Mouse (Mus musculus): ENCODE results near the gene Dut. TPM values are rescaled to one million over a fixed set of nuclear protein-coding genes. Genes with fewer than 3 reads are reported as not detected.

Dut gene
- polyA plus RNA-seq, 1 experiment from 2014 or later = 110 TPM

- no peak for ATAC-seq
- peaks cover 10% of the 10 kb centered on the region for H3K4me1 ChIP-seq (ENCODE audit: control insufficient read depth, insufficient read depth, low read length)
- no peak overlapping the region for H3K9ac ChIP-seq (ENCODE audit: low read depth, low read length)
- no peaks in the 10 kb centered on the region for H3K27me3 ChIP-seq (replicated peaks; ENCODE audit: control insufficient read depth, insufficient read depth, low read length)
- H3K4me3 ChIP-seq (ENCODE audit: low read length) = no peak overlapping the region
- H3K9me3 ChIP-seq (ENCODE audit: control insufficient read depth, low read length) = peaks cover 3% of the 10 kb centered on the region; the same call in 1 of the 2 replicates
- H3K36me3 ChIP-seq (ENCODE audit: control insufficient read depth, insufficient read depth, low read length) = peaks cover 14% of the 10 kb centered on the region
- 93% methylated on average over 4 of the region's 4 CpGs for WGBS
- H3K4me2 ChIP-seq (ENCODE audit: low read depth, low read length) = no peak overlapping the region
- H3K27ac ChIP-seq (ENCODE audit: low read length) = no peak overlapping the region
These were observed 2.9 kb downstream of the Dut start for GRCm38 (mm10) chr2:125249874-125250273.

DNA sequence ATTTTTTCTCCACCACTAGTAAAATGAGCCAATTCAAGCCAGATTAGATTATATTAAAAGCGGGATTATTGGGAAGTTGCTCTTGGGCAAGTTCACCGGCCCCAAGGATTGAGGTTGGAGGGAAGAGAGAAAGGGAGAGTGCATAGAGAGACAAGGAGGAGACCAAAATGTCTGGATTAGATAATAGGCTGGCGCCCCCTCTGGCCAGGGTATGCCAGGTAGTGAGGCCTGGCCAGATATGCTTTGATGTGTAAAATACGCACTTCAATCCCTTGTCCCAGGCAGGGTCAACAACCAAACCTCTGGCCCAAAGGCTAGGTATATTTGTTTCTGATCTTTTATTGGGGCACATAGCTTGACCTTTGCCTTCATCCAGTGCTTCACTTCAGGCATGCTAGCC lies 4.8 kb downstream of the Dut start:
- Histone ChIP-seq H3K4me3 (ENCODE audit: low read length) (no peak overlapping the region), H3K27me3 (replicated peaks; ENCODE audit: control insufficient read depth, insufficient read depth, low read length) (no peaks in the 10 kb centered on the region), H3K36me3 (ENCODE audit: control insufficient read depth, insufficient read depth, low read length) (peaks cover 14% of the 10 kb centered on the region), H3K4me2 (ENCODE audit: low read depth, low read length) (no peak overlapping the region), H3K9ac (ENCODE audit: low read depth, low read length) (no peak overlapping the region), H3K9me3 (ENCODE audit: control insufficient read depth, low read length) (peaks cover 3% of the 10 kb centered on the region; the same call in 1 of the 2 replicates), H3K27ac (ENCODE audit: low read length) (no peak overlapping the region), H3K4me1 (ENCODE audit: control insufficient read depth, insufficient read depth, low read length) (0 out of 2 replicates have a peak, but pooled peaks cover 6% of the 10 kb centered on the region)
- no peak for ATAC-seq
- 87% methylated on average over 4 of the region's 4 CpGs for WGBS

DNA sequence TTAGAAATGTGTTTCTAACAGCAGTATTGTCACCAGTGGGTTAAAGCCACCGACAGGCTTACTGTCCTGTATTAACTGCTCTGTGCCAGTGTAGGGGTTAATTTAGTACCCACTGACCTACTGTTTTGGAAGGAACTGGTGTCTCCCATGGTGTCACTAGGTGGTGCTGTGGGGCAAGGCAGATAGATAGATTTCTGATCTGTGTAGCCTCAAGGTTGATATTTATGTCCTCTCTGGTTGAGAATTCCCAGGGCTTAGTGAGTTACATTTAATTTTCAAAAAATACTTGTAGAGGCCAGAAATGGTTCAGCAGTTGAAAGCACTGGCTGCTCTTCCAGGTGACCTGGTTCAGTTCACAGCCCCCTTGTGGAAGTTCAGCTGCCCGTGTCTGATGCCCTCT lies 5.3 kb downstream of the Dut start:
- 0 out of 2 replicates have a peak, but pooled peaks cover 6% of the 10 kb centered on the region for H3K4me1 ChIP-seq (ENCODE audit: control insufficient read depth, insufficient read depth, low read length)
- no peak for ATAC-seq
- H3K4me2 ChIP-seq (ENCODE audit: low read depth, low read length) = no peak overlapping the region
- no peak overlapping the region for H3K4me3 ChIP-seq (ENCODE audit: low read length)
- no peak overlapping the region for H3K27ac ChIP-seq (ENCODE audit: low read length)
- H3K27me3 ChIP-seq (replicated peaks; ENCODE audit: control insufficient read depth, insufficient read depth, low read length) = no peaks in the 10 kb centered on the region
- peaks cover 3% of the 10 kb centered on the region; the same call in 1 of the 2 replicates for H3K9me3 ChIP-seq (ENCODE audit: control insufficient read depth, low read length)
- 63% methylated on average over 2 of the region's 2 CpGs for WGBS
- no peak overlapping the region for H3K9ac ChIP-seq (ENCODE audit: low read depth, low read length)
- H3K36me3 ChIP-seq (ENCODE audit: control insufficient read depth, insufficient read depth, low read length) = peaks cover 14% of the 10 kb centered on the region

DNA sequence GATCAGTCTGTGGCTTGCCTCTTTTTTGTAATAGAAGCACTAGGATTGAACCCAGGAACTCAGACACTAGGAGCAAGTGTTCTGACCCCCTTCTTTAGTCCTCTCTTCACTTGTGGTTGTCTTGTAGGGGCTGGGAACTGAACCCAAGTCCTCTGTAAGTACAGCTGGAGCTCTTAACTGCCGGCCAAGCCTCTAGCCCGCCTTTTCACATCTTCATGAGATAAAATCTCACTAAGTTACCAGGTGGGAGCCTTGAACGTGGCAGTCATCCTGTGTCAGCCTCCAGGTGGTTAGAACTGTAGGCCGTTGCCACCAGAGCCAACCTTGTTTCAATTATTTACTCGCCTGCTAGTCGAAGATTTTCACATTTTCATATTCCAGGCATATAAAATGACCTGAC lies 6.7 kb downstream of the Dut start:
- Histone ChIP-seq H3K27me3 (replicated peaks; ENCODE audit: control insufficient read depth, insufficient read depth, low read length) (no peaks in the 10 kb centered on the region), H3K36me3 (ENCODE audit: control insufficient read depth, insufficient read depth, low read length) (peaks cover 14% of the 10 kb centered on the region), H3K9ac (ENCODE audit: low read depth, low read length) (no peak overlapping the region), H3K9me3 (ENCODE audit: control insufficient read depth, low read length) (peaks cover 3% of the 10 kb centered on the region; the same call in 1 of the 2 replicates), H3K4me3 (ENCODE audit: low read length) (no peak overlapping the region), H3K4me1 (ENCODE audit: control insufficient read depth, insufficient read depth, low read length) (0 out of 2 replicates have a peak, but pooled peaks cover 2% of the 10 kb centered on the region), H3K27ac (ENCODE audit: low read length) (no peak overlapping the region), H3K4me2 (ENCODE audit: low read depth, low read length) (no peak overlapping the region)
- WGBS = 97% methylated on average over 6 of the region's 6 CpGs
- no peak for ATAC-seq

- WGBS = 95% methylated on average over 3 of the region's 3 CpGs
- no peak overlapping the region for H3K4me3 ChIP-seq (ENCODE audit: low read length)
- H3K27ac ChIP-seq (ENCODE audit: low read length) = no peak overlapping the region
- no peaks in the 10 kb centered on the region for H3K27me3 ChIP-seq (replicated peaks; ENCODE audit: control insufficient read depth, insufficient read depth, low read length)
- peaks cover 14% of the 10 kb centered on the region for H3K36me3 ChIP-seq (ENCODE audit: control insufficient read depth, insufficient read depth, low read length)
- H3K9ac ChIP-seq (ENCODE audit: low read depth, low read length) = no peak overlapping the region
- H3K9me3 ChIP-seq (ENCODE audit: control insufficient read depth, low read length) = peaks cover 3% of the 10 kb centered on the region; the same call in 1 of the 2 replicates
- H3K4me2 ChIP-seq (ENCODE audit: low read depth, low read length) = no peak overlapping the region
- H3K4me1 ChIP-seq (ENCODE audit: control insufficient read depth, insufficient read depth, low read length) = 0 out of 2 replicates have a peak, but pooled peaks cover 2% of the 10 kb centered on the region
- ATAC-seq = no peak
These were observed 7.6 kb downstream of the Dut start for GRCm38 (mm10) chr2:125254630-125255029.

DNA sequence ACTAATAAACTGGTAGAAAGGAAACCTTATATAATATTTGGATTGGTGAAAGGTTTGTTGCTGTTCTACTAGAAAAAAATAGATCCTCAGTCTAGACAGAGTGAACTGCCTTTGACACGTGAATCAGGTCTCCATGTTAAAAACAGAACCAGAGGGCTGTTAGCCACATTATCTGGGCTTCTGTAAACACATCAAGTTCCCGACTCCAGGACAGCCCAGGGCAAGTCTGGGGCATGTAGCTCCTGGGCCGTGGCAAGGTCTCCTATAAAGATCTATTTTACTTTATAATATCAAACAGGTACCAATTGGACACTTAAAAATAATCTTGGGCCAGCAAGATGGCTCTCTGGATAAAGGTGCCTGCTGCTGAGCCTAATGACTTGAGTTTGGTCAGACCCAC lies 8.9 kb downstream of the Dut start:
- 47% methylated on average over 3 of the region's 3 CpGs for WGBS
- Histone ChIP-seq H3K9ac (ENCODE audit: low read depth, low read length) (no peak overlapping the region), H3K36me3 (ENCODE audit: control insufficient read depth, insufficient read depth, low read length) (peaks cover 14% of the 10 kb centered on the region), H3K4me3 (ENCODE audit: low read length) (no peak overlapping the region), H3K9me3 (ENCODE audit: control insufficient read depth, low read length) (peaks cover 3% of the 10 kb centered on the region; the same call in 1 of the 2 replicates), H3K4me2 (ENCODE audit: low read depth, low read length) (no peak overlapping the region), H3K4me1 (ENCODE audit: control insufficient read depth, insufficient read depth, low read length) (0 out of 2 replicates have a peak, but pooled peaks cover 2% of the 10 kb centered on the region), H3K27me3 (replicated peaks; ENCODE audit: control insufficient read depth, insufficient read depth, low read length) (no peaks in the 10 kb centered on the region), H3K27ac (ENCODE audit: low read length) (no peak overlapping the region)
- no peak for ATAC-seq

DNA sequence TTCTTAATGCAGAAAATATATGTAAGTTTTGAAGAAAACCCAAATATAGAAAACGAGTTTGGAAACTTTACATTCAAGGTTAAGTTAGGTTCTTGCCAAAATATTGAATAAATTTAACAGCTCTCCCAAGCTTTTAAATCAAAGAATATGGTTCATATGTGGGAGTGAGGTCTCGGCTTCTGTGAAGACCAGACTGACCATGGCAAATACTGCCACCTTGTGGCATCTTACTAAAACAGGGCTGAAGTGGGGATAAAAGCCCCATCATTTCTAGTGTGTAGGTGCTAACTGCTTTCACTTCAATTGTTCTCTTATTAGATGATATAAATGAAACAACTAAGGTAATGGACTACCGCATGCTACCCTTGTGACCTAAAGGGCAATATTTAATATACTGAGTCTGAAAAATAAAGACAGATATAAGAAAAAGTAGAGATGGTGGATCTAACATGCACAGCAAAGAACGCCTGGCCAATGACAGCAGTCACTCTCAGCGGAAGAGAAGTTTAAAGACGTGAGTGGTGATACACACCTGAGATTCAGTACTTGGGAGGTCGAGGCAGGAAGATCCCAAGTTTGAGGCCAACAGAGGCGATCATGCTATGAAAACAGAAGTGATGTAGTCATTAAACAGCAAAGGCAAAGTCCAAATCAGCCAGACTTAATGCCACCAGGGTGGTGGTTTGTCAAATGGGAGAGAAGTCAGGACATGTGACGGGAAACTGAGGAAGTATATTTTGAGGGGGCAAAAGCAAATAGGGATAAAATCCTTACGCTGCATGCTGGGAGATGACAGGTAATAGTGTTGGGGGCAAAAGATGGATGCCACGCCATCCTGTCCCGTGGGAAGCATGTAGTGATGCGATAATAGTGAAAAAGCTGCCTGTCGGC lies 12.5 kb downstream of the Dut start:
- no peak overlapping the region for H3K4me3 ChIP-seq (ENCODE audit: low read length)
- no peak overlapping the region for H3K9ac ChIP-seq (ENCODE audit: low read depth, low read length)
- H3K9me3 ChIP-seq (ENCODE audit: control insufficient read depth, low read length) = no peaks in the 10 kb centered on the region
- no peak overlapping the region for H3K27ac ChIP-seq (ENCODE audit: low read length)
- WGBS = 85% methylated on average over 14 of the region's 14 CpGs
- H3K27me3 ChIP-seq (replicated peaks; ENCODE audit: control insufficient read depth, insufficient read depth, low read length) = no peaks in the 10 kb centered on the region
- 0 out of 2 replicates have a peak, but pooled peaks have one; percentile 14 for ATAC-seq
- H3K4me2 ChIP-seq (ENCODE audit: low read depth, low read length) = no peak overlapping the region
- H3K4me1 ChIP-seq (ENCODE audit: control insufficient read depth, insufficient read depth, low read length) = no peaks in the 10 kb centered on the region
- H3K36me3 ChIP-seq (ENCODE audit: control insufficient read depth, insufficient read depth, low read length) = peaks cover 3% of the 10 kb centered on the region

DNA sequence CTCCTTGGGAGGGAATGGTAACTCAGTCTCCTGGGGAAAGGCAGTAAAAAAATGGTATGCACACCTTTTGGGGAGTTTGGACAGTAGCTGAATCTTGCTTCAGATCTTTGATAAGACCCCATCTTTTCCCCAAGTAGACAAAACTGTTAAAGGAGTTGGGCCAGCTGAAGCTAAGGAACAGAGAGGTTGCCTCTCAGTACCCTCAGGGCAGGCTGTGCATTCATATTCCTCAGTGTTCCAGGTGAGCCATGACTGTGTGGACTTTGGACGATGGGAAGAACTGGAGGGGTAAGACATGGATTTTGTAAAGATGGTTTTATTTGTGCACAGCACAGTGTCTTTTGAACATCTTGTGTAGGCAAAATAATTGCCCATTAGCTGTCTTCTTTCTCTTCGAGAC lies 13.3 kb downstream of the Dut start:
- ATAC-seq = no peak
- Histone ChIP-seq H3K9ac (ENCODE audit: low read depth, low read length) (no peak overlapping the region), H3K27ac (ENCODE audit: low read length) (no peak overlapping the region), H3K36me3 (ENCODE audit: control insufficient read depth, insufficient read depth, low read length) (no peaks in the 10 kb centered on the region), H3K4me2 (ENCODE audit: low read depth, low read length) (no peak overlapping the region), H3K9me3 (ENCODE audit: control insufficient read depth, low read length) (no peaks in the 10 kb centered on the region), H3K27me3 (replicated peaks; ENCODE audit: control insufficient read depth, insufficient read depth, low read length) (no peaks in the 10 kb centered on the region), H3K4me3 (ENCODE audit: low read length) (no peak overlapping the region), H3K4me1 (ENCODE audit: control insufficient read depth, insufficient read depth, low read length) (no peaks in the 10 kb centered on the region)
- 84% methylated on average over 2 of the region's 2 CpGs for WGBS

- Histone ChIP-seq H3K4me3 (ENCODE audit: low read length) (no peak overlapping the region), H3K27ac (ENCODE audit: low read length) (no peak overlapping the region), H3K4me1 (ENCODE audit: control insufficient read depth, insufficient read depth, low read length) (no peaks in the 10 kb centered on the region), H3K36me3 (ENCODE audit: control insufficient read depth, insufficient read depth, low read length) (no peaks in the 10 kb centered on the region), H3K4me2 (ENCODE audit: low read depth, low read length) (no peak overlapping the region), H3K9me3 (ENCODE audit: control insufficient read depth, low read length) (no peaks in the 10 kb centered on the region), H3K9ac (ENCODE audit: low read depth, low read length) (no peak overlapping the region), H3K27me3 (replicated peaks; ENCODE audit: control insufficient read depth, insufficient read depth, low read length) (no peaks in the 10 kb centered on the region)
- peak; percentile 40; the same call in 1 of the 2 replicates for ATAC-seq
- WGBS = 19% methylated on average over 5 of the region's 5 CpGs
These were observed 16.1 kb downstream of the Dut start for GRCm38 (mm10) chr2:125263056-125263455.

All from intestine, embryonic 16.5 days (tissue).